Mouse (Mus musculus) MEL (cell line): ENCODE results near the gene Slc39a11. TPM values are rescaled to one million over a fixed set of nuclear protein-coding genes. Genes with fewer than 3 reads are reported as not detected.

Source experiments
- DNase-seq: peaks from one replicate; pipeline ENCODE4 v3.0.0; 2011; ENCODE audit warnings: low read depth, low spot score
- H3K27ac ChIP-seq: 2 replicates; pipeline ENCODE4 v1.5.1; 2012; ENCODE audit warnings: low read depth, mild to moderate bottlenecking, control low read depth, low read length, moderate library complexity; ENCODE audit not compliant: control insufficient read depth
- H3K27me3 ChIP-seq, 2 experiments: fragments of 150-350 bp in 1 of 2; sonication (generic) in 1 of 2; 2 replicates each; pipeline ENCODE4 v1.6.1; 2012; ENCODE audit warnings: low read length in 2 of 2, mild to moderate bottlenecking in 2 of 2, improper control_type of control experiment in 1 of 2, moderate library complexity in 1 of 2; ENCODE audit not compliant: insufficient read depth in 2 of 2, control insufficient read depth in 1 of 2
- H3K36me3 ChIP-seq, 2 experiments: 2 replicates each; pipeline ENCODE4 v1.6.1; 2012 to 2014; ENCODE audit warnings: low read length in 2 of 2, improper control_type of control experiment in 1 of 2, inconsistent platforms in 1 of 2, mild to moderate bottlenecking in 1 of 2; ENCODE audit not compliant: insufficient read depth in 2 of 2, control insufficient read depth in 1 of 2
- H3K4me1 ChIP-seq, 2 experiments: fragments of 150-350 bp in 1 of 2; sonication (generic) in 1 of 2; 2 replicates each; pipeline ENCODE4 v1.6.1; 2012; ENCODE audit warnings: low read length in 2 of 2, improper control_type of control experiment in 1 of 2, mild to moderate bottlenecking in 1 of 2; ENCODE audit not compliant: insufficient read depth in 2 of 2, control insufficient read depth in 1 of 2
- H3K4me3 ChIP-seq, 2 experiments: fragments of 150-350 bp in 1 of 2; sonication (generic) in 1 of 2; 2 replicates each; pipeline ENCODE4 v1.5.1; 2012; ENCODE audit warnings: low read depth in 2 of 2, low read length in 2 of 2, mild to moderate bottlenecking in 2 of 2, moderate library complexity in 2 of 2, control low read depth in 1 of 2, improper control_type of control experiment in 1 of 2; ENCODE audit not compliant: control insufficient read depth in 1 of 2, insufficient read depth in 1 of 2
- H3K79me2 ChIP-seq: 2 replicates; pipeline ENCODE4 v1.6.1; 2012; ENCODE audit warnings: mild to moderate bottlenecking, low read length, moderate library complexity; ENCODE audit not compliant: control insufficient read depth, poor library complexity, insufficient read depth
- H3K9ac ChIP-seq: 2 replicates; pipeline ENCODE4 v1.6.1; 2012; ENCODE audit warnings: low read depth, mild to moderate bottlenecking, control low read depth, low read length, moderate library complexity; ENCODE audit not compliant: control insufficient read depth, poor library complexity, severe bottlenecking
- H3K9me3 ChIP-seq: fragments of 150-350 bp; sonication (generic); replicated peaks from 2 replicates; pipeline ENCODE4 v1.6.1; 2012; ENCODE audit warnings: mild to moderate bottlenecking, low read length, improper control_type of control experiment, moderate library complexity; ENCODE audit not compliant: insufficient read depth
- CHD2 ChIP-seq: IDR thresholded peaks from 2 replicates; pipeline ENCODE4 v1.6.1; 2011; ENCODE audit warnings: low read length, improper control_type of control experiment
- E2F4 ChIP-seq: IDR thresholded peaks from 2 replicates; pipeline ENCODE4 v1.6.1; 2011; ENCODE audit warnings: low read depth, low read length, improper control_type of control experiment, borderline replicate concordance
- ELF1 ChIP-seq: IDR thresholded peaks from 2 replicates; pipeline ENCODE4 v1.6.1; 2014; ENCODE audit warnings: low read depth, mild to moderate bottlenecking, inconsistent platforms, low read length, improper control_type of control experiment, moderate library complexity
- GABPA ChIP-seq: IDR thresholded peaks from 2 replicates; pipeline ENCODE4 v1.6.1; 2012; ENCODE audit warnings: low read depth, mild to moderate bottlenecking, inconsistent platforms, low read length, improper control_type of control experiment, moderate library complexity
- HCFC1 ChIP-seq: IDR thresholded peaks from 2 replicates; pipeline ENCODE4 v1.6.1; 2012; ENCODE audit warnings: low read depth, mild to moderate bottlenecking, inconsistent platforms, low read length, improper control_type of control experiment, moderate library complexity
- KAT2A ChIP-seq: conservative IDR thresholded peaks from 2 replicates; pipeline ENCODE4 v1.6.1; 2012; ENCODE audit warnings: low read depth, low read length, improper control_type of control experiment, inconsistent platforms
- MAX ChIP-seq: IDR thresholded peaks from 2 replicates; pipeline ENCODE4 v1.6.1; 2011; ENCODE audit warnings: low read length, improper control_type of control experiment
- MAZ ChIP-seq: IDR thresholded peaks from 2 replicates; pipeline ENCODE4 v1.6.1; 2012; ENCODE audit warnings: low read depth, mild to moderate bottlenecking, inconsistent platforms, low read length, improper control_type of control experiment
- MEF2A ChIP-seq: IDR thresholded peaks from 2 replicates; pipeline ENCODE4 v1.6.1; 2014; ENCODE audit warnings: low read depth, mild to moderate bottlenecking, inconsistent platforms, low read length, improper control_type of control experiment; ENCODE audit not compliant: poor library complexity, insufficient replicate concordance, severe bottlenecking; ENCODE audit errors: extremely low read depth
- MXI1 ChIP-seq: IDR thresholded peaks from 2 replicates; pipeline ENCODE4 v1.6.1; 2011; ENCODE audit warnings: mild to moderate bottlenecking, low read depth, low read length, improper control_type of control experiment
- NELFE ChIP-seq: IDR thresholded peaks from 2 replicates; pipeline ENCODE4 v1.6.1; 2011; ENCODE audit warnings: low read depth, low read length, improper control_type of control experiment
- RCOR1 ChIP-seq: IDR thresholded peaks from 2 replicates; pipeline ENCODE4 v1.6.1; 2012; ENCODE audit warnings: low read depth, mild to moderate bottlenecking, inconsistent platforms, low read length, improper control_type of control experiment
- SIN3A ChIP-seq: IDR thresholded peaks from 2 replicates; pipeline ENCODE4 v1.6.1; 2012; ENCODE audit warnings: low read length, improper control_type of control experiment, inconsistent platforms
- TAL1 ChIP-seq: IDR thresholded peaks from 2 replicates; pipeline ENCODE4 v1.6.1; 2012; ENCODE audit warnings: mild to moderate bottlenecking, inconsistent platforms, low read length, moderate library complexity, mixed read lengths
- TBP ChIP-seq: IDR thresholded peaks from 2 replicates; pipeline ENCODE4 v1.8.0; 2011; ENCODE audit warnings: low read depth, low read length, improper control_type of control experiment
- TCF12 ChIP-seq: IDR thresholded peaks from 2 replicates; pipeline ENCODE4 v1.6.1; 2014; ENCODE audit warnings: low read depth, mild to moderate bottlenecking, inconsistent platforms, low read length, improper control_type of control experiment, moderate library complexity
- UBTF ChIP-seq: IDR thresholded peaks from 2 replicates; pipeline ENCODE4 v1.6.1; 2012; ENCODE audit warnings: low read depth, mild to moderate bottlenecking, inconsistent platforms, low read length, improper control_type of control experiment, moderate library complexity, borderline replicate concordance; ENCODE audit not compliant: insufficient read depth
- ZMIZ1 ChIP-seq: IDR thresholded peaks from 2 replicates; pipeline ENCODE4 v1.6.1; 2012; ENCODE audit warnings: low read depth, mild to moderate bottlenecking, inconsistent platforms, low read length, improper control_type of control experiment, moderate library complexity
- ZNF384 ChIP-seq: IDR thresholded peaks from 2 replicates; pipeline ENCODE4 v1.6.1; 2012; ENCODE audit warnings: low read depth, mild to moderate bottlenecking, inconsistent platforms, low read length, improper control_type of control experiment
- polyA plus RNA-seq, 2 experiments: library from polyadenylated mRNA; stranded (reverse) in 1 of 2; unstranded in 1 of 2; fragments of >175 nt in 1 of 2; fragments of >200 nt in 1 of 2; gene quantifications; 2 replicates each; pipeline versions ENCODE4 v1.2.1 to v1.2.4; 2012; ENCODE audit warnings: low replicate concordance in 2 of 2, low read depth in 1 of 2; ENCODE audit not compliant: insufficient read length in 2 of 2, insufficient read depth in 1 of 2, missing spikeins in 1 of 2
- total RNA-seq: library from RNA; depleted of rRNA; stranded (reverse); fragments of 300-350 nt; gene quantifications from 2 replicates; pipeline ENCODE4 v1.2.3, GENCODE M21; 2012

Slc39a11 gene
- total and polyA plus RNA-seq, 3 experiments = 34.2 to 45.6 TPM; not detected in 1

GRCm38 (mm10) chr11:113537199-113537586 lies 112.7 kb downstream of the Slc39a11 start:
- Histone ChIP-seq H3K9me3 (no peaks in the 10 kb centered on the region), H3K4me3 (no peak overlapping the region), H3K4me1 (peaks cover 0 to 4% of the 10 kb centered on the region in 2 experiments; a peak in 1 of 4 replicates), H3K27ac (no peak overlapping the region), H3K9ac (no peak overlapping the region), H3K36me3 (no peaks in the 10 kb centered on the region; a peak in 1 of 4 replicates), H3K27me3 (no peaks in the 10 kb centered on the region), H3K79me2 (no peaks in the 10 kb centered on the region)
- no peak for DNase-seq
- TF ChIP-seq MAX (no peak), ELF1 (no peak), GABPA (no peak), TAL1 (no peak)
- TF ChIP-seq, all 39 proteins: peak for 0

- TF ChIP-seq MEF2A = no peak
- no peak for TF ChIP-seq ZNF384
- no peak for TF ChIP-seq TCF12
- TF ChIP-seq RCOR1 = no peak
- TF ChIP-seq E2F4 = no peak
- no peak for TF ChIP-seq SIN3A
- no peaks in the 10 kb centered on the region for H3K27me3 ChIP-seq
- DNase-seq = no peak
- peaks cover 0 to 4% of the 10 kb centered on the region in 2 experiments; a peak in 1 of 4 replicates for H3K4me1 ChIP-seq
- no peak overlapping the region for H3K9ac ChIP-seq
- no peak overlapping the region for H3K27ac ChIP-seq
- no peaks in the 10 kb centered on the region for H3K79me2 ChIP-seq
- H3K4me3 ChIP-seq = no peak overlapping the region
- H3K36me3 ChIP-seq = no peaks in the 10 kb centered on the region; a peak in 1 of 4 replicates
- no peaks in the 10 kb centered on the region for H3K9me3 ChIP-seq
Measured at GRCm38 (mm10) chr11:113536308-113537198, 113.3 kb downstream of the Slc39a11 start.

GRCm38 (mm10) chr11:113534341-113534740 lies 115.5 kb downstream of the Slc39a11 start:
- TF ChIP-seq E2F4 (no peak), TBP (no peak), ZMIZ1 (no peak), MXI1 (no peak), HCFC1 (no peak), CHD2 (no peak), TCF12 (no peak), GABPA (no peak), KAT2A (no peak), SIN3A (no peak), NELFE (no peak), MAZ (no peak), UBTF (no peak)
- no peaks in the 10 kb centered on the region for H3K27me3 ChIP-seq
- H3K27ac ChIP-seq = no peak overlapping the region
- no peaks in the 10 kb centered on the region for H3K9me3 ChIP-seq
- H3K79me2 ChIP-seq = no peaks in the 10 kb centered on the region
- peaks cover 0 to 4% of the 10 kb centered on the region in 2 experiments; a peak in 1 of 4 replicates for H3K4me1 ChIP-seq
- DNase-seq = no peak
- H3K4me3 ChIP-seq = no peak overlapping the region
- no peak overlapping the region for H3K9ac ChIP-seq
- H3K36me3 ChIP-seq = no peaks in the 10 kb centered on the region; a peak in 1 of 4 replicates
